Mouse (Mus musculus) monocyte, adult 59 days (primary cell): ENCODE data around the gene Akr1b7. TPM values are rescaled to one million over a fixed set of nuclear protein-coding genes. Genes with fewer than 3 reads are reported as not detected.

Source experiments
- total RNA-seq, 2 experiments: library from RNA; stranded (reverse); gene quantifications; one replicate each; pipeline ENCODE4 v1.2.4; 2023

Gene Akr1b7
- 1 to 10 TPM; 4.4 to 5.0 TPM for total RNA-seq

GRCm38 (mm10) chr6:34412023-34412422 is at the start of gene Akr1b7:
Gene Akr1b7 (plus strand): TSS chr6:34412334.

GRCm38 (mm10) chr6:34384110-34384661 is 27.9 kb upstream of the Akr1b7 start, which contains the start of gene Akr1b10:
Gene Akr1b10 (plus strand): TSS chr6:34384218.

Other genes starting within 250 kb of the Akr1b7 start
- 10 to 100 TPM; 22.3 to 30.7 TPM for gene Slc35b4, start 235.2 kb upstream of the Akr1b7 start, total RNA-seq
- 10 to 100 TPM; 58.3 to 77.7 TPM for gene Akr1b3, start 94.9 kb upstream of the Akr1b7 start, total RNA-seq
- under 1 TPM in 1 of 2 experiments, not detected in 1; 0.37 TPM for gene Akr1b8, start 58.2 kb upstream of the Akr1b7 start, total RNA-seq
- gene Akr1b10, start 28.1 kb upstream of the Akr1b7 start, total RNA-seq: 10 to 100 TPM; 37.6 to 45.5 TPM
- gene Bpgm, start 63.9 kb downstream of the Akr1b7 start, total RNA-seq: 10 to 100 TPM; 10.6 to 11.2 TPM
- gene Cald1, start 186.2 kb downstream of the Akr1b7 start, total RNA-seq: 1 to 10 TPM in 1 of 2 experiments, under 1 TPM in 1; 0.76 to 1.1 TPM